Mouse (Mus musculus) lung, embryonic 14.5 days (tissue): ENCODE data around the gene Ahdc1. TPM values are rescaled to one million over a fixed set of nuclear protein-coding genes. Genes with fewer than 3 reads are reported as not detected.
A peak's percentile ranks its signal among the peaks of the same experiment; 100 is the strongest.

Source experiments
- ATAC-seq: fragments of 200-750 bp; cut with Nextera tagmentation; 2 replicates; pipeline ENCODE4 v1.8.0; 2017; ENCODE audit warnings: mild to moderate bottlenecking, moderate TSS enrichment, moderate library complexity; ENCODE audit not compliant: insufficient read depth
- DNase-seq: peaks from one replicate; pipeline ENCODE4 v3.0.0-alpha.2; 2015
- H3K27ac ChIP-seq: fragments of 300-500 bp; sonication (generic); 2 replicates; pipeline ENCODE4 v1.5.1; 2014; ENCODE audit warnings: low read depth, mild to moderate bottlenecking, moderate library complexity
- H3K27me3 ChIP-seq: fragments of 300-500 bp; sonication (generic); 2 replicates; pipeline ENCODE4 v1.6.1; 2014; ENCODE audit warnings: low read length, control low read depth; ENCODE audit not compliant: insufficient read depth
- H3K36me3 ChIP-seq: fragments of 300-500 bp; sonication (generic); 2 replicates; pipeline ENCODE4 v1.6.1; 2014; ENCODE audit warnings: control low read depth; ENCODE audit not compliant: insufficient read depth
- H3K4me1 ChIP-seq: fragments of 300-500 bp; sonication (generic); 2 replicates; pipeline ENCODE4 v1.6.1; 2014; ENCODE audit warnings: antibody characterized with exemption, control low read depth; ENCODE audit not compliant: insufficient read depth
- H3K4me2 ChIP-seq: fragments of 300-500 bp; sonication (generic); 2 replicates; pipeline ENCODE4 v1.6.1; 2014; ENCODE audit warnings: mild to moderate bottlenecking
- H3K4me3 ChIP-seq: fragments of 300-500 bp; sonication (generic); 2 replicates; pipeline ENCODE4 v1.5.1; 2014; ENCODE audit warnings: low read depth, low read length
- H3K9ac ChIP-seq: fragments of 300-500 bp; sonication (generic); 2 replicates; pipeline ENCODE4 v1.6.1; 2014
- H3K9me3 ChIP-seq: fragments of 300-500 bp; sonication (generic); 2 replicates; pipeline ENCODE4 v1.6.1; 2016; ENCODE audit warnings: low read depth, low read length, control low read depth
- CTCF ChIP-seq: IDR thresholded peaks from 2 replicates; pipeline ENCODE4 v1.5.1; 2016; ENCODE audit warnings: antibody characterized with exemption, low read depth
- WGBS: fragments of 180-500 bp; shearing (Covaris S2); extraction: QIAGEN DNeasy Blood & Tissue Kit; methylation state at CpG from one replicate; pipeline ENCODE4 v1.1.7; 2014; 5-methylcytosine and 5-hydroxymethylcytosine counted together
- polyA plus RNA-seq: library from polyadenylated mRNA; unstranded; fragments of >200 nt; fragmentation: Nextera tagmentation; extraction: Ambion mirVana; gene quantifications from 2 replicates; pipeline ENCODE4 v1.2.1, GENCODE M21; 2014

Gene Ahdc1
- polyA plus RNA-seq, 1 experiment from 2014 or later: 10.5 TPM

- DNase-seq (no peak), ATAC-seq (no peak)
- no peaks in the 10 kb centered on the region for H3K27me3 ChIP-seq
- no peak for TF ChIP-seq CTCF
- no peak overlapping the region for H3K27ac ChIP-seq
- H3K4me1 ChIP-seq: peaks cover 10% of the 10 kb centered on the region; the same call in 1 of the 2 replicates
- no peak overlapping the region for H3K4me3 ChIP-seq
- H3K9me3 ChIP-seq: no peaks in the 10 kb centered on the region
- 79% methylated on average over 8 of the region's 8 CpGs for WGBS
- H3K4me2 ChIP-seq: no peak overlapping the region
- H3K36me3 ChIP-seq: peaks cover 26% of the 10 kb centered on the region; the same call in 1 of the 2 replicates
- H3K9ac ChIP-seq: no peak overlapping the region
These were observed 21.5 kb downstream of the Ahdc1 start for GRCm38 (mm10) chr4:133032410-133033095.

DNA sequence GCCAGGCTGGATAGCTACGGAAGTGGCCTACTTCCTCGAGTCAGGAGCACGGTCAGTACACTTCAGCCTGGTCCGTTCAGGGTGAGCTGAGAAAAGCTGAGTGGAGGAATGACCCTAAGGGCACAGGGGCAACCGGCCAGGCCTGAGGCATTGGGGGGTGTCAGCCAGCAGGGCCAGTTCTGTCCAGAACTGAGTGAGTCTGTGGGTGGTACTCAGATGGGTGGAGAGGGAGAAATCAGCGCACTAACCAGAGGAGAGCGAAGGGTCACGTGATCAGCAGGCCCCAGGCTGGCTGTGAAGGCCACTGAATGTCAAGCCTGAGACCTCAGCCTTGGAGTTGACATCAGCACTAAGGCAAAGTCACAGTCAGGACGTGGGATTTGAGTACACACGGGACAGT, 23.4 kb downstream of the Ahdc1 start:
- DNase-seq: no peak
- Histone ChIP-seq H3K36me3 (peaks cover 15% of the 10 kb centered on the region; the same call in 1 of the 2 replicates), H3K9me3 (no peaks in the 10 kb centered on the region), H3K9ac (no peak overlapping the region), H3K27ac (no peak overlapping the region), H3K4me3 (no peak overlapping the region), H3K4me2 (no peak overlapping the region), H3K27me3 (no peaks in the 10 kb centered on the region), H3K4me1 (peaks cover 17% of the 10 kb centered on the region; the same call in 1 of the 2 replicates)
- WGBS: 68% methylated on average over 10 of the region's 10 CpGs
- ATAC-seq: no peak
- TF ChIP-seq CTCF: no peak

DNA sequence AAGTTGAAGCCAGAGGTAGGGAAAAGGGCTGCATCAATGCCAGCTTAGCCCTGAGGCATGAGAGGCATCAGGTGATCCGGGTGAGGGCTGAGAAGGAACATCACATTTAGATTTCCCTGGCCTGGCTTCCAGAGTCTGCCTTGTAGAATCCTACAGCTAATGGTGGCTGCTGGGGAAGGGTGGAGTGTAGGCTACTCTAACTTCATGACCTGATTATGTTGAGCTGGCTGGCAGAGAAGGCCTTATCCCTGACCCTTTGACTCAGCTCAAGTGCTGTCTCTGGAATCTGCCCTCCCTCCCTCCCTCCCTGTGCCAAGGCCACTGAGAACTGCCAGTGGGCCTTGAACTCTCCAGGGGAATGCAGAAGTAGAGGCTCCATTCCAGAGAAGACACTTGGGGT, 24.4 kb downstream of the Ahdc1 start:
- Histone ChIP-seq H3K9me3 (no peaks in the 10 kb centered on the region), H3K4me2 (no peak overlapping the region), H3K27me3 (no peaks in the 10 kb centered on the region), H3K9ac (no peak overlapping the region), H3K4me3 (no peak overlapping the region), H3K27ac (no peak overlapping the region), H3K36me3 (peaks cover 15% of the 10 kb centered on the region; the same call in 1 of the 2 replicates), H3K4me1 (peaks cover 23% of the 10 kb centered on the region)
- ATAC-seq: no peak
- WGBS: 80% methylated on average over 1 of the region's 1 CpGs
- no peak for TF ChIP-seq CTCF
- DNase-seq: no peak

- Histone ChIP-seq H3K4me2 (no peak overlapping the region), H3K9me3 (no peaks in the 10 kb centered on the region), H3K4me3 (no peak overlapping the region), H3K27me3 (no peaks in the 10 kb centered on the region), H3K4me1 (peaks cover 28% of the 10 kb centered on the region), H3K36me3 (peaks cover 19% of the 10 kb centered on the region; the same call in 1 of the 2 replicates), H3K27ac (no peak overlapping the region), H3K9ac (no peak overlapping the region)
- no peak for DNase-seq
- TF ChIP-seq CTCF: no peak
- no peak for ATAC-seq
- WGBS: 60% methylated on average over 3 of the region's 3 CpGs
These were observed 24.9 kb downstream of the Ahdc1 start for GRCm38 (mm10) chr4:133035946-133036345.

GRCm38 (mm10) chr4:133037293-133037692, 26.2 kb downstream of the Ahdc1 start:
- no peak overlapping the region for H3K9ac ChIP-seq
- peak overlapping the region; percentile 31; the same call in 1 of the 2 replicates for H3K4me2 ChIP-seq
- no peak for DNase-seq
- peaks cover 11% of the 10 kb centered on the region; the same call in 1 of the 2 replicates for H3K36me3 ChIP-seq
- no peaks in the 10 kb centered on the region for H3K27me3 ChIP-seq
- no peaks in the 10 kb centered on the region for H3K9me3 ChIP-seq
- ATAC-seq: no peak
- peaks cover 41% of the 10 kb centered on the region for H3K4me1 ChIP-seq
- H3K27ac ChIP-seq: peak overlapping the region; percentile 33; the same call in 1 of the 2 replicates
- WGBS: 38% methylated on average over 9 of the region's 9 CpGs
- H3K4me3 ChIP-seq: no peak overlapping the region
- no peak for TF ChIP-seq CTCF

DNA sequence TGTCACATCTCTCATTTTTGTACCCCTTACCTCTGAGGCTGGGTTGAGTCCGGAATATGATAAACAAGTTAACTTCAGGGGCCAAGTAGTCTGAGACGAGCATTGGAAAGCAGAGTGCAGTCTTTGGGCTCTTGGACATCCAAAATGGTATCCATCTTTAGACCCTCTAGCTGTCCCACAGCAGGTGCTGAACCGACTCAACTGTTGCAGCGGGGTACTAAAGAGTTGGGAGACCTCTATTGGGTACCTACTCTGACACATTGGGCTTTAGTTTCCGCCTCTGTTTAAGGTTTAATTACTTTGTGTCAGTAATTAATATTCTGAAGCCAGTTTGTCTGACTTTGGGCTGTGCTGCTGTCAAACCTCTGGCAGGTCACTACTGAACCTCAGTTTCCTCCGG, 26.7 kb downstream of the Ahdc1 start:
- no peaks in the 10 kb centered on the region for H3K27me3 ChIP-seq
- DNase-seq (no peak), ATAC-seq (no peak)
- H3K9ac ChIP-seq: peak overlapping the region; percentile 76; the same call in 1 of the 2 replicates
- H3K27ac ChIP-seq: no peak overlapping the region
- peaks cover 11% of the 10 kb centered on the region; the same call in 1 of the 2 replicates for H3K36me3 ChIP-seq
- no peak for TF ChIP-seq CTCF
- peaks cover 46% of the 10 kb centered on the region for H3K4me1 ChIP-seq
- H3K4me3 ChIP-seq: peak overlapping the region; percentile 64
- 28% methylated on average over 6 of the region's 6 CpGs for WGBS
- no peaks in the 10 kb centered on the region for H3K9me3 ChIP-seq
- H3K4me2 ChIP-seq: peak overlapping the region; percentile 100

DNA sequence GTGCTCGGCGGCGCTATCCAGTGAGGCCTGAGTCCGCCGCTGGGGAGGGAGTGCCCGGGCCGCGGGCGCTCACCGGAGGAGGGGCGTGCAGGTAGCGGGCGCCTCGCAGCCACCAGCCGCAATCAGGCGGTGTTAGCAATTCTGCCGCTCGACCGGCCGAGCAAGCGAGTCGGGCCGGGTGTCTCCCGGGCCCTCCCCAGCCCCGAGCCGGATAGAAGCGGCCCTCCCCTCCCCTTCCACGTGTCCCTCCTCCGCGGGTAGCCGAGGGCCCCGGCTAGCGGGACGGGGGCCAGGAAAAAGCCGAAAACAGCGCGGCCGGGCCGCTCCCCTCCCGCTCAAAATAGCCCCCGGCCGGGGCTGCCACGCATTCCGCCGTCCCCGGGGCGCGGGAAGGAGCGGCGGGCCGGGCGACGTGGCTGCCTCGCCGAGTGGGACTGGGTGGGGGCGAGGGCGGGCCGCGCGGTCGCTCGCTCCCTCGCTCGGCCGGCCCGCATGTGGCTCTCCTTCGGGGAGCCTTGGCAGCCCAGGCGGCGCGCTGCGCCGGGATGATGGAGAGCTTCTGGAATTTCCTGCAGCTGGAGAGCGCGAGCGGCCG, 27.6 kb downstream of the Ahdc1 start:
- TF ChIP-seq CTCF: no peak
- DNase-seq: peak; percentile 89
- no peaks in the 10 kb centered on the region for H3K9me3 ChIP-seq
- no peaks in the 10 kb centered on the region for H3K27me3 ChIP-seq
- H3K9ac ChIP-seq: peak overlapping the region; percentile 76
- H3K4me2 ChIP-seq: peak overlapping the region; percentile 100
- peaks cover 53% of the 10 kb centered on the region for H3K4me1 ChIP-seq
- H3K27ac ChIP-seq: peak overlapping the region; percentile 97
- peak overlapping the region; percentile 64 for H3K4me3 ChIP-seq
- peaks cover 8% of the 10 kb centered on the region; the same call in 1 of the 2 replicates for H3K36me3 ChIP-seq
- WGBS: under 1% methylated on average over 70 of the region's 76 CpGs
- peak; percentile 66 for ATAC-seq
